ENCODE assay signal across 3 mouse cellular contexts in genomic region chr4:114646825-114647681, GRCm38 (mm10).
"Had no signal": no experiment of that assay in that cellular context is flagged by ENCODE, and none has a peak within 500 bp of the region (broad histone marks: within the 10 kb centered on the region; RNA-seq: fewer than 3 reads in every experiment).

No protein-coding gene starts in this region.

- H3K4me2 ChIP-seq: liver, embryonic 13.5 days; neural tube, embryonic 12.5 days had no signal

- H3K27ac ChIP-seq: liver, embryonic 13.5 days; neural tube, embryonic 12.5 days; stomach, postnatal 0 days had no signal

- H3K36me3 ChIP-seq: liver, embryonic 13.5 days; neural tube, embryonic 12.5 days had no signal

- H3K4me3 ChIP-seq: liver, embryonic 13.5 days; neural tube, embryonic 12.5 days had no signal

- H3K9ac ChIP-seq: liver, embryonic 13.5 days; neural tube, embryonic 12.5 days had no signal

- H3K9me3 ChIP-seq: liver, embryonic 13.5 days; neural tube, embryonic 12.5 days had no signal
